Mouse (Mus musculus) small intestine, adult 2 months (tissue): Measurements from ENCODE around the gene Hist3h2a.

Source experiments
- CTCF ChIP-seq: fragments of 200-500 bp; IDR thresholded peaks from 2 replicates; pipeline ENCODE4 v1.5.1; 2012; ENCODE audit warnings: low read depth, mild to moderate bottlenecking, control low read depth, inconsistent platforms, low read length, moderate library complexity, mixed read lengths; ENCODE audit not compliant: insufficient replicate concordance, insufficient read length; ENCODE audit errors: extremely low read depth
- POLR2A ChIP-seq: fragments of 200-500 bp; IDR thresholded peaks from 2 replicates; pipeline ENCODE4 v1.6.1; 2012; ENCODE audit warnings: low read depth, mild to moderate bottlenecking, control low read depth, inconsistent platforms, low read length, moderate library complexity

DNA sequence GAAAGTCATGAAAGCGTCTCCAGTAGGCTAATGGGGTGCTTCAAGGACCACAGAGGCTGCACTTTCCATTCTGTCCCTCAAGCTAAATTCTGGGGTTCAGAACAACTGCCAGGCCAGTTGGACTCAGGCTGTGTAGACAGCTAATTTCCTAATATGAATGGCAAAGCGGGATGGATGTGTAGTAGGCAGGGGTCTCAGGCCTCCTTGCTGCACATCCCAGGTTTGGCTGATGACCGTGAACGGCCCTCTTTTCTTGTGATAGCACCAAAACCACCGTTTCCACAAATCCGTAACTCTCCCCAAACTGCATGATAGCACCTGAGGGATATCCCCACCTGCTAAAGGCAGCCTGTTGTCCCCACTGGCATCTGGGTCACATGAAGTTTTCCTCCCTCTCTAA lies 4.1 kb downstream of the Hist3h2a start:
- TF ChIP-seq POLR2A, result no peak
- no peak for TF ChIP-seq CTCF
